Mouse (Mus musculus) midbrain, embryonic 10.5 days (tissue): ENCODE measurements at regions not wholly inside any gene's neighbourhood (a gene's known extent, or its start where the extent isn't known, plus 50 kb on each side); places are given as distances from the start of the nearest gene placed in this dataset.

Experiments used
- DNase-seq: peaks from one replicate; pipeline ENCODE4 v3.0.0-alpha.2; 2017; ENCODE audit warnings: low spot score
- H3K27ac ChIP-seq: fragments of 300-500 bp; sonication (generic); replicated peaks from 2 replicates; pipeline ENCODE4 v1.5.1; 2016; ENCODE audit warnings: mild to moderate bottlenecking
- H3K27me3 ChIP-seq: fragments of 300-500 bp; sonication (generic); 2 replicates; pipeline ENCODE4 v1.6.1; 2016; ENCODE audit warnings: low read depth, mild to moderate bottlenecking; ENCODE audit not compliant: poor library complexity, severe bottlenecking
- H3K36me3 ChIP-seq: fragments of 300-500 bp; sonication (generic); 2 replicates; pipeline ENCODE4 v1.6.1; 2016; ENCODE audit warnings: mild to moderate bottlenecking, moderate library complexity
- H3K4me1 ChIP-seq: fragments of 300-500 bp; sonication (generic); 2 replicates; pipeline ENCODE4 v1.6.1; 2016
- H3K4me3 ChIP-seq: fragments of 300-500 bp; sonication (generic); 2 replicates; pipeline ENCODE4 v1.5.1; 2016; ENCODE audit warnings: mild to moderate bottlenecking, moderate library complexity
- H3K9me3 ChIP-seq: fragments of 300-500 bp; sonication (generic); replicated peaks from 2 replicates; pipeline ENCODE4 v1.6.1; 2016; ENCODE audit warnings: mild to moderate bottlenecking
- WGBS: fragments of 180-500 bp; shearing (Covaris S2); methylation state at CpG from one replicate; pipeline ENCODE4 v1.1.7; 2016; 5-methylcytosine and 5-hydroxymethylcytosine counted together

DNA sequence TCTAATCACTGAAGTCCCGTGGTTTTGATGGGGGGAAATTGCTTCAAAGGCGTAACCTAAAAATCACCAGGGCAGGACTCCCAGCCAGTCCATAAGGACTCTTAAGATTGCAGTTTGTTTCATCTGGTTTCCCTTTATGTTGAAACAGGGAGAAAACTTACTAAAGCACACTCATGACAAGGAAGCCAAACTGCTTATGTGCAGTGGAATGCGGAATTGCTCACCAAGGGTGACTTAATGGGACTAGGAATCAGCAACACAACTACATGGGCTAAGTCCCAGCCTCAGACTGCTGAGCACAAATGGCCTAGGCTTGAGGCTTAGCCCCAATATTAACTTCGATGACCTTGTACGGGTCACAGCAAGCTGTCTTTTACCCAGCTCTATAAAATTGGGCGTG, 227.6 kb upstream of the Tenm4 start:
- Histone ChIP-seq H3K9me3 (no peaks in the 10 kb centered on the region; the same call in 1 of the 2 replicates), H3K27ac (no peak overlapping the region), H3K4me3 (no peak overlapping the region), H3K36me3 (no peaks in the 10 kb centered on the region), H3K27me3 (no peaks in the 10 kb centered on the region), H3K4me1 (no peaks in the 10 kb centered on the region)
- WGBS: 93% methylated on average over 6 of the region's 6 CpGs
- DNase-seq: no peak

DNA sequence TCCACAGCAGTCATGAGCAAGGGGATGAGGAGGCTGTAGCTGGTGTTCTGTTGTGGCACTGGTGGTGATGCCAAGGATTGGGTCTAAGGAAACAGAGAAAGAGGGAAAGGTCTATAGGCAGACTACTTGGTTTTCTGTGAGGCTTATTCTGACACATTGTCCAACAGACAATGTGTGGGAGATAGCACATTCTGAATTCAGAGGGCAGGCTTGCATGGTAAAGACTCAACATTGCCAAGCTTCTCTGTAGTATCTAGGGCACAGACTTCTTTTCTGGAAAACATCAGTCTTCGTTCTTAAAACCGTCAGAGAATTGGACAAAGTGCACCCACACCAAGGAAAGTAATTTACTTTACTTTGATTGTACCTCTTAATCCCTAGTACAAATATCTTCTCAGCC, 218.7 kb upstream of the Tenm4 start:
- Histone ChIP-seq H3K4me1 (no peaks in the 10 kb centered on the region), H3K36me3 (no peaks in the 10 kb centered on the region), H3K27ac (no peak overlapping the region), H3K4me3 (no peak overlapping the region), H3K9me3 (no peaks in the 10 kb centered on the region), H3K27me3 (no peaks in the 10 kb centered on the region)
- DNase-seq: no peak
- 63% methylated on average over 2 of the region's 2 CpGs for WGBS

DNA sequence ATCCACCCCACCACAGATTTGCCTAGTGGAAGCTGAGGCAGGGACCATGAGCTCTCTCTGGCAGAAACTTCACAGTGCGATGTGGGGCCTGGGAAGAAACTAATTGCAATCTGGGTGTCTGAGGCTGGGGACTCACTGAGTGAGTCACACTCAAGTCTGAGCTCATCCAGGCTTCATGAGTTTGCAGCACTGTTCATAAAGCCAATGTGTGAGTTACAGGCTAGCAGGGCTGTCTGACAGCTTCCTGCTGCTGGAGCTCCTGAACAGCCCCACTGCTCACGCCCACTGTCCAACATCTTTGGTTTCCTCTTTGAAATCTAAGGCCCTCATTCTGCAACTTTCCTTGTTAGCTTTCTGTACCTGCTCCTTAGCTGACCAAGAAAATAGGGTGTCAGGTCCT, 216.5 kb upstream of the Tenm4 start:
- H3K27me3 ChIP-seq: no peaks in the 10 kb centered on the region
- H3K9me3 ChIP-seq: no peaks in the 10 kb centered on the region
- no peaks in the 10 kb centered on the region for H3K36me3 ChIP-seq
- H3K4me1 ChIP-seq: 0 out of 2 replicates have a peak, but pooled peaks cover 3% of the 10 kb centered on the region
- H3K27ac ChIP-seq: no peak overlapping the region
- no peak for DNase-seq
- H3K4me3 ChIP-seq: no peak overlapping the region
- WGBS: 95% methylated on average over 2 of the region's 2 CpGs

DNA sequence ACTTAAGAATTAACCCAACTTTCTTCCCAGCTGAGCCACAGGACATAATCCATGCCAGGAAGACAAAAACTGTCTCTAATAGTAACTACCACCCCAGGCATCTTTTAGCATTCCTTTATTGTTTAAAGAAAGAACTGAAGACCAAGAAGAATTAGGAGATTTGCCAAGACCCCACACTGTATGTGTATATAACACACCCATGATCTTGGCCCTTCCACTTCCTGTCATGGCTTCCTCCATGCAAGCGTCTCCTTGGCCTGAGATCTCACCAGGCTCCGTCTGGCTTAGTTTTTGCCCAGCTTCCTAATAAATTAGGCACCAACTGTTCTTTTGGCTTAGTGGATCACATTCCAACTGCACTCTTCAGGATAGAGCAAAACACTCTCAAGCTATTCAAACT, 215.9 kb upstream of the Tenm4 start:
- Histone ChIP-seq H3K4me3 (no peak overlapping the region), H3K4me1 (0 out of 2 replicates have a peak, but pooled peaks cover 3% of the 10 kb centered on the region), H3K36me3 (no peaks in the 10 kb centered on the region), H3K27ac (no peak overlapping the region), H3K9me3 (no peaks in the 10 kb centered on the region), H3K27me3 (no peaks in the 10 kb centered on the region)
- DNase-seq: no peak
- 91% methylated on average over 2 of the region's 2 CpGs for WGBS

DNA sequence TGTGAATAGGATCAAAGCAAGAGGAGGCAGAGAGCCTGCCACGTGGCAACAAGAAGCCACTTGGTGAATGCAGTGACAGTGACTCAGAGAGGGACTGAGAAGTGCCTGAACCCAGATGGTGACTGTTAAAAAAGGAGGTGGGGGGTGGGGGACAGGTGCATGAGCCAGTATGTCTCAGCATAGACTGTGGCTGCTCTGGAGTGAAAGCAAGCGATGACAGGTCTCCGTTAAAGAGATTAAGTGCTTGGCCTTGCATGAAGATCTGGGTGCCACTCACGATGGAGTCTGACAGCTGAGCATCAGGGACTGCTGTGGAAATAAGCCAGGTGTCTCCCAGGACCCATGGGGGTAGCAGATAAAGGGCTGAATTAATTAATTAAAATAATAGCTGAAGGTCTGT, 212.0 kb upstream of the Tenm4 start:
- Histone ChIP-seq H3K9me3 (no peaks in the 10 kb centered on the region), H3K36me3 (no peaks in the 10 kb centered on the region), H3K27me3 (0 out of 2 replicates have a peak, but pooled peaks cover 2% of the 10 kb centered on the region), H3K27ac (peak overlapping the region; percentile 23; the same call in 1 of the 2 replicates), H3K4me1 (0 out of 2 replicates have a peak, but pooled peaks cover 3% of the 10 kb centered on the region), H3K4me3 (no peak overlapping the region)
- 79% methylated on average over 4 of the region's 4 CpGs for WGBS
- DNase-seq: no peak

DNA sequence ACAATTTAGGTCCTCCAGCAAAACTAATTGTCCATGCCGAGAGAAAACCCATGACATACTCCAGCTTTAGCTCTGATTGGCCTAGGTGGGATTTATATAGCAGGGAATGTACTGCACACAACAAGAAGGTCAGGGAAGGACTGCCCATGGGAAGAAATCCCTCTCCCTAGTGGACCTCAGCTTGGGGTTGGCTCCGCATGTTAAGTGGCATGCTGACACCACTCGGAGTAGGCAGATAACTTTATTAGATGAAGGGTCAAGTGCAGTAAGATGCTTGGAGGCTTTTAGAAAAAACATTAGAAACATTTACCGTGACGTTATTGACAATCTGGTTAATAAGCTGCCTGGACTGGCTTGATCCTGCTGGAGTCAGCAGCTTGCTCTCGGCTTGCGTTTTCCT, 199.2 kb upstream of the Tenm4 start:
- Histone ChIP-seq H3K27ac (no peak overlapping the region), H3K4me1 (peaks cover 18% of the 10 kb centered on the region), H3K27me3 (peaks cover 4% of the 10 kb centered on the region; the same call in 1 of the 2 replicates), H3K4me3 (no peak overlapping the region), H3K9me3 (no peaks in the 10 kb centered on the region), H3K36me3 (no peaks in the 10 kb centered on the region)
- no peak for DNase-seq
- WGBS: 87% methylated on average over 7 of the region's 7 CpGs

DNA sequence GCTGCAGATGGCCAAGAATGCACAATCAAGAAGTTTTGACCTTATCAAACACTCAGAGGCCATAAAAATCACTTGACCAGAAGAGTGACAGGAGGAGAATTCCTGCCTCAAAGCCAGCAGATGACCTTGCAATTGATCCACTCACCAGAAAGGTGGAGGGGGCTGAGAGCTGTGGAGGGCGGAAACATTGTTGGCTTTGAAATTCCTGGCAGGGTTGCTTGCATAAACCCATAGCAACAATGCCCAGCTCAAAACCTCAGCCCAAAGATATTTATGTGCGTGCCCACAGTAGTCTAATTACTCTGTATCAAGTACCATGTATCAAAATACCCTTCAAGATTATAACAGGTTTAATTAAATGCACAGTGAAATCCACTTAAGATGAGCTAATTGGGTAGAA, 197.0 kb upstream of the Tenm4 start:
- no peak overlapping the region for H3K27ac ChIP-seq
- no peak for DNase-seq
- H3K27me3 ChIP-seq: peaks cover 4% of the 10 kb centered on the region; the same call in 1 of the 2 replicates
- no peaks in the 10 kb centered on the region for H3K9me3 ChIP-seq
- no peaks in the 10 kb centered on the region for H3K36me3 ChIP-seq
- H3K4me3 ChIP-seq: no peak overlapping the region
- WGBS: 69% methylated on average over 2 of the region's 2 CpGs
- peaks cover 8% of the 10 kb centered on the region for H3K4me1 ChIP-seq

DNA sequence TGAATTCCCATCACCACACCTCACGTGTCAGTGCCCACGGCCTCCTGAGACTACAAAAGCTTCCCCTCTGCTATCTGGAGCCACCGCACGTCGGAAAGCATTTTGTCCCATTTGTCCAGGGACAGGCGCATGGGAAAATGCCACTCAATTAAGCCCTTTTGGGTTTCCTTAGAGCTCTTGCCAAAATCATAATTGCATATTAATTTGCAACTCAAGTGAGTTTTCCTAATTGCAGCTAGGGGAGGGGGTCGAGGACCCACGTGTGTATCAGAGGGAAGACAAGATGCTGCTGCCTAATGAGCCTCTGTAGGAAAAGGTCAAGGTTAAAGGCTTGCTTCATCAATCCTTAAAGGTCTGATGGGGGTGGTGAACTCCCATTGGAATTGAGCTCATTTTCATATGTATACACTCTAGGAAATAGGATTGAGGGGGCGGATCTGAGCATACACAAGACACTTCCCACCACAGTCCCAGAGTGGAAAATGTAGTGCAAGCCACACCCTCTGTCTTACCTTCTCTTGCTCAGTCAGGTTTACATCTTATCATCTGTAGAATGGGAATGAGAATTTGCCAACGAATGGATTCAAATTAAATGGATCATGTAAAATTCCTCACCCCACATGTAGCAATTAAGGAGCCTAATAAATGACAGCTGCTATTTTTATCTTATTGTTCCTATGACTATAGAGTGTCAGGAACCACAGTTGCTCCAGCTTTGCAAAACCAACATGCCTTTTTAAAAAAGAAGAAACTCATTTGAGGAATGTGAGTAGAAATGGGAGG, 179.6 kb upstream of the Tenm4 start:
- no peaks in the 10 kb centered on the region for H3K9me3 ChIP-seq
- no peak overlapping the region for H3K27ac ChIP-seq
- 68% methylated on average over 10 of the region's 10 CpGs for WGBS
- H3K4me3 ChIP-seq: no peak overlapping the region
- DNase-seq: no peak
- 0 out of 2 replicates have a peak, but pooled peaks cover 12% of the 10 kb centered on the region for H3K27me3 ChIP-seq
- no peaks in the 10 kb centered on the region for H3K36me3 ChIP-seq
- H3K4me1 ChIP-seq: peaks cover 11% of the 10 kb centered on the region; the same call in 1 of the 2 replicates

DNA sequence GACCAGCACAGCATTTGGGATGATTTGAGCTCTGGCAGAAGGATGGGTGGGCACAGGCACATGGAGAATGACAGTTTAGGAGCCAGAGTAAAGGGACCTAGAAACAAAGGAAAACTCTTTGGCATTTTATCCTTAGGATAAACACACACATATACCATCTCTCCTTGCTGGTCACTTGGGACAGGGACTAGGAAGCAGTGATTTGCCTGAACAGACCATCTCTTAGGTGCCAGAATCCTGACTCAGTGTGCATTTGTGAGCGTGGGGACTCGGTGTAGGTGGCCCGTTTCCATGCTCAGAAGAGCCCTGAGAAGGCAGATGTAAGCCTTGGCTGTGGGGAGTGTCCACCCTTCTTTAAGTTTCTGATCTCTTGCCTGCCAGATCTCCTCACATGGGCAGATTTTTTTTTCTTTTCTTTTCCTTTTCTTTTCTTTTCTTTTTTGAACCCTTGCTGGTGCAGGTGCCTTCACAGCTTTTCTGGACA, 179.0 kb upstream of the Tenm4 start:
- no peak overlapping the region for H3K4me3 ChIP-seq
- WGBS: 85% methylated on average over 3 of the region's 3 CpGs
- H3K36me3 ChIP-seq: no peaks in the 10 kb centered on the region
- DNase-seq: no peak
- H3K9me3 ChIP-seq: no peaks in the 10 kb centered on the region
- H3K27ac ChIP-seq: no peak overlapping the region
- peaks cover 11% of the 10 kb centered on the region; the same call in 1 of the 2 replicates for H3K4me1 ChIP-seq
- 0 out of 2 replicates have a peak, but pooled peaks cover 9% of the 10 kb centered on the region for H3K27me3 ChIP-seq

DNA sequence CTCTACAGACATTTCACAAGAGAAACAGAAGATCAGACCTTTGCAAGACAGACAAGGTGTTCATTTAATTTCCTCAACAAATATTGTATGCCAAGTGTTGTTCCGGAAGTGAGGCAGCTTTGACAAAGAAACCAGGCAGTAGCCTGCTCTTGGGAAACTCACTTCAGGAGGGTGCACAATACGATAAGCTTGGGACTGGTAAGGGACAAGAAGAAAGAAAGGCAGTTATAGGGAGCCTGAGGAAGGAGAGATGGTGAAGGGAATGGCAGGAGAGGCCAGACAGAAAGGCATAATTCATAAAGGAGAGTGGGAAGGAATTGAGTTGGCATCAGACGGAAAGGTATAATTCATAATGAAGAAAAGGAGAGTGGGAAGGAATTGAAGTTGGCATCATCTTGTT, 178.5 kb upstream of the Tenm4 start:
- peaks cover 11% of the 10 kb centered on the region; the same call in 1 of the 2 replicates for H3K4me1 ChIP-seq
- no peak overlapping the region for H3K27ac ChIP-seq
- H3K4me3 ChIP-seq: no peak overlapping the region
- DNase-seq: no peak
- 0 out of 2 replicates have a peak, but pooled peaks cover 6% of the 10 kb centered on the region for H3K27me3 ChIP-seq
- no peaks in the 10 kb centered on the region for H3K36me3 ChIP-seq
- H3K9me3 ChIP-seq: no peaks in the 10 kb centered on the region
- 86% methylated on average over 3 of the region's 3 CpGs for WGBS

DNA sequence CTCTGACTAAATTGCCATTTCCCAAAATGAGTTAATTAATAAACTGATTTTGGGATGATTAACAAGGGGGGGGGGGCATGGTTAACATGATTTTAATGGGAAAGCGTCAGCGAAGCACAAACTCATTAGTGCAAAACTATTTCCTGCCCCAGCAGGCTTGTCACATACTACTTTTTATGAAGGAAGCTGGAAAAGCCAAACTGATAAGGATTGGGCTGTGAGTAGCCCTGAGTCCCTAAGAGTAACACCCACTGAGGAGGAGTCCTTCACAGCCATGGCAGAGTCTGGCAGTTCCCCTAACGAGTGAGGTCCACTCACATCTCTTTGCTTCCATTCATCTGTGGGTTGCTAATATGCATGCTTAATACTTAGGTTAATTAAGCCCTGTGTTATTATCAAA, 173.9 kb upstream of the Tenm4 start:
- H3K27me3 ChIP-seq: no peaks in the 10 kb centered on the region
- no peak for DNase-seq
- H3K9me3 ChIP-seq: no peaks in the 10 kb centered on the region
- no peak overlapping the region for H3K27ac ChIP-seq
- 95% methylated on average over 3 of the region's 3 CpGs for WGBS
- no peak overlapping the region for H3K4me3 ChIP-seq
- no peaks in the 10 kb centered on the region for H3K36me3 ChIP-seq
- peaks cover 15% of the 10 kb centered on the region for H3K4me1 ChIP-seq

DNA sequence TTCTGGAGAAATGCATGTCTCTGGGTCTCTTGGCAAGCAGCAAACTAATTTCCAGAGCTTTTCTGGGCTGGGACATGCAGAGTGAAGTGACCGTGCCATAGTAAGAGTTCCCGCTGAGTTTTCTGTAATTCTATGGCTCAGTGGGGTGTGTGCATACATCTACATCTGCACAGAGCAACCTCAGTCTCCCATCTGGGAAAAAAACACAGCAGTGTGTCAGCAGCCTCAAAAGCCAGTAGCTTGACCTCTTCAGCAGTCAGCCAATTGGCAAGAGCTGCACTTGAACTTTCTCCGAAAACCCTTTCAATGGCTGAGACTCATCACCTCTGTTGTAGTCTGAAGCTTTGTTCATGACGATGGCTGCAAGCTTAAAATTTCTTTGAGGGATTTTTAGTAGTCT, 171.9 kb upstream of the Tenm4 start:
- Histone ChIP-seq H3K27me3 (no peaks in the 10 kb centered on the region), H3K9me3 (no peaks in the 10 kb centered on the region), H3K4me3 (no peak overlapping the region), H3K36me3 (no peaks in the 10 kb centered on the region), H3K27ac (no peak overlapping the region), H3K4me1 (peaks cover 15% of the 10 kb centered on the region)
- DNase-seq: no peak
- 55% methylated on average over 4 of the region's 4 CpGs for WGBS

DNA sequence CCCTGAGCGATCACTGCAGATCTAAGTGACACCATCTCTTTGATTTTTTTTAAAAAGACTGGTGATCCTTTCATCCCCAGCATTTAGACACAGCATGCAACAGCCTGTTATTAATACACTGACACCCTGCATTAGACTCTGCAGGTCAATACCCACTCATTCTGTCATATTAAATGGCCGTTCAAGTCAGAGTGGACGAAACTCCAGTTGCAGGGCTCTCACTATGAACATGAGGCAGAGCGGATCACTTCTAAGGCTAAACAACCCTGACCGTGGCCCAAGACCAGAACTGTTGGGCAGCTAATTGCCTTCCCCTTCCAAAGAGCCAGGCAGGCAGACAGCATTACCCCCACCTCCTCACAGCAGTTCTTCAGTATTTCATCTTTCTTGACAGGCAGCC, 168.6 kb upstream of the Tenm4 start:
- Histone ChIP-seq H3K27me3 (no peaks in the 10 kb centered on the region), H3K27ac (no peak overlapping the region), H3K4me1 (peaks cover 15% of the 10 kb centered on the region), H3K36me3 (no peaks in the 10 kb centered on the region), H3K4me3 (no peak overlapping the region), H3K9me3 (no peaks in the 10 kb centered on the region)
- 81% methylated on average over 5 of the region's 5 CpGs for WGBS
- no peak for DNase-seq
